Mouse (Mus musculus) thymus, adult 2 months (tissue): Measurements from ENCODE around the gene Ccndbp1.

Experiments used
- CTCF ChIP-seq: fragments of 200-500 bp; IDR thresholded peaks from 2 replicates; pipeline ENCODE4 v1.5.1; 2012; ENCODE audit warnings: mild to moderate bottlenecking, control low read depth, low read length, moderate library complexity, borderline replicate concordance; ENCODE audit not compliant: control insufficient read depth, poor library complexity, insufficient read depth; ENCODE audit errors: extremely low read depth
- POLR2A ChIP-seq: fragments of 200-500 bp; IDR thresholded peaks from 2 replicates; pipeline ENCODE4 v1.6.1; 2012; ENCODE audit warnings: mild to moderate bottlenecking, low read length, control low read depth, moderate library complexity; ENCODE audit not compliant: control insufficient read depth, poor library complexity, insufficient read depth; ENCODE audit errors: extremely low read depth

DNA sequence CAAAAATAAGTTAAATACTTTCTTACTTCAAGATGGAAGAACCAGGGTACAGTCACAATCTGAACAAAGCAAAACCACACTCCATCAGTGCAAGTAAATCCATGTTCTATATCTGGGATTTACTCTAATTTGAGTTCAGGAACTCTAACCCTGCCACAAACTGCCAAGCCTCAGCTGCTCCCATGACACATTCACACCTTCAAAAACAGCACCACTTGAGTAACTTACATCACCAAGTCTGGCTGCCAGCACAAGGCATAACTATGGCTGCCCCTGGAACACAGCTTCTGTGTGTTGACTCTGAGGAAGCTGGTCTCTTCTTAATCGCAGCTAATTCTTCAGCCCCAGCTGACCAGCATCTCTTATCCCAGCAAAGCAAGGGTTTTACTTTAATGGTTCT lies 8.9 kb downstream of the Ccndbp1 start:
- TF ChIP-seq CTCF (no peak), POLR2A (no peak)
